ENCODE assay signal across 7 mouse cellular contexts in genomic region chrX:12851684-12852083, GRCm38 (mm10).
DNase-seq lines count a peak whose midpoint lies in the region; ATAC-seq and TF ChIP-seq lines count a peak whose summit lies in the region.

No protein-coding gene starts in this region.

- no peak overlapping the region for H3K27ac ChIP-seq in layer of hippocampus, adult 2 months

- H3K4me3 ChIP-seq in layer of hippocampus, adult 2 months, result no peak overlapping the region

- intact Hi-C loops in gastrocnemius, postnatal 14 days (cut with DNase I; ENCODE audit: low total_unique reads), result no loop called here

- ATAC-seq in monocyte, adult 5-6 weeks (replicated peaks; ENCODE audit: insufficient number of reproducible peaks, low FRiP score, low TSS enrichment, poor library complexity, severe bottlenecking), result 0 out of 2 replicates have a peak, but pooled peaks have one; percentile 53

- DNase-seq in layer of hippocampus, adult 2 months (ENCODE audit: low spot score in 2 of 2), result no peak
- DNase-seq in layer of hippocampus, adult 8-10 months (ENCODE audit: low spot score in 2 of 2), result no peak
- DNase-seq in ES-CJ7 (ENCODE audit: low read depth, low spot score), result peak; percentile 70
- peak; percentile 62 for DNase-seq in adipocyte (ENCODE audit: low spot score)
- DNase-seq in frontal cortex, postnatal 14 days (ENCODE audit: low spot score in 2 of 2), result no peak
- DNase-seq in gastrocnemius, postnatal 14 days, result no peak

- TF ChIP-seq CTCF in layer of hippocampus, adult 2 months (conservative IDR thresholded peaks at IDR 0.05), result peak; percentile 67

Comparison
In these comparisons a context has a peak if more than half of its experiments do, and no peak if none do; other contexts are left out.
1. DNase-seq: peak in ES-CJ7 (single experiment) and adipocyte (single experiment); none in layer of hippocampus, adult 2 months (0 of 2), layer of hippocampus, adult 8-10 months (0 of 2), frontal cortex, postnatal 14 days (0 of 2) and gastrocnemius, postnatal 14 days (single experiment).